Mouse (Mus musculus): Measurements from ENCODE around the gene Rnf212b. TPM values are rescaled to one million over a fixed set of nuclear protein-coding genes. Genes with fewer than 3 reads are reported as not detected.

Rnf212b gene
- total and polyA plus RNA-seq, 3 experiments = 0.27 TPM; not detected in 2

- Histone ChIP-seq H3K27me3 (ENCODE audit: insufficient read depth, low read length) (peaks cover 11% of the 10 kb centered on the region), H3K4me3 (ENCODE audit: low read depth, low read length) (no peak overlapping the region), H3K4me1 (ENCODE audit: insufficient read depth, low read depth, low read length) (peaks cover 14% of the 10 kb centered on the region), H3K36me3 (replicated peaks) (no peaks in the 10 kb centered on the region), H3K9me3 (replicated peaks) (no peaks in the 10 kb centered on the region)
- TF ChIP-seq POLR2AphosphoS5 (IDR thresholded peaks at IDR 0.05; ENCODE audit: insufficient replicate concordance, low read depth, low read length) (no peak), CTCF (IDR thresholded peaks at IDR 0.05; ENCODE audit: low read depth, low read length) (no peak), GATA1 (IDR thresholded peaks at IDR 0.05; ENCODE audit: borderline replicate concordance, low read length) (no peak), GATA2 (IDR thresholded peaks at IDR 0.05; ENCODE audit: borderline replicate concordance, low read depth, low read length) (no peak), TAL1 (conservative IDR thresholded peaks at IDR 0.05; ENCODE audit: low read depth, low read length) (no peak)
- ATAC-seq (ENCODE audit: extremely low read depth, insufficient number of reproducible peaks, low FRiP score, poor library complexity, severe bottlenecking) = no peak
- DNase-seq (ENCODE audit: low spot score) = no peak
Observed at GRCm38 (mm10) chr14:54822301-54822700, 8.4 kb downstream of the Rnf212b start.

GRCm38 (mm10) chr14:54823716-54824115 is 9.8 kb downstream of the Rnf212b start:
- peaks cover 8% of the 10 kb centered on the region for H3K4me1 ChIP-seq (ENCODE audit: insufficient read depth, low read depth, low read length)
- H3K36me3 ChIP-seq (replicated peaks) = no peaks in the 10 kb centered on the region
- DNase-seq (ENCODE audit: low spot score) = no peak
- no peak for TF ChIP-seq GATA2 (IDR thresholded peaks at IDR 0.05; ENCODE audit: borderline replicate concordance, low read depth, low read length)
- no peak for TF ChIP-seq GATA1 (IDR thresholded peaks at IDR 0.05; ENCODE audit: borderline replicate concordance, low read length)
- TF ChIP-seq TAL1 (conservative IDR thresholded peaks at IDR 0.05; ENCODE audit: low read depth, low read length) = no peak
- TF ChIP-seq POLR2AphosphoS5 (IDR thresholded peaks at IDR 0.05; ENCODE audit: insufficient replicate concordance, low read depth, low read length) = no peak
- no peak for TF ChIP-seq CTCF (IDR thresholded peaks at IDR 0.05; ENCODE audit: low read depth, low read length)
- H3K9me3 ChIP-seq (replicated peaks) = no peaks in the 10 kb centered on the region
- H3K27me3 ChIP-seq (ENCODE audit: insufficient read depth, low read length) = peaks cover 17% of the 10 kb centered on the region
- ATAC-seq (ENCODE audit: extremely low read depth, insufficient number of reproducible peaks, low FRiP score, poor library complexity, severe bottlenecking) = no peak
- H3K4me3 ChIP-seq (ENCODE audit: low read depth, low read length) = no peak overlapping the region

- peaks cover 2% of the 10 kb centered on the region; the same call in 1 of the 2 replicates for H3K4me1 ChIP-seq (ENCODE audit: insufficient read depth, low read depth, low read length)
- no peak overlapping the region for H3K4me3 ChIP-seq (ENCODE audit: low read depth, low read length)
- no peaks in the 10 kb centered on the region for H3K9me3 ChIP-seq (replicated peaks)
- no peaks in the 10 kb centered on the region for H3K36me3 ChIP-seq (replicated peaks)
- ATAC-seq (ENCODE audit: extremely low read depth, insufficient number of reproducible peaks, low FRiP score, poor library complexity, severe bottlenecking) = no peak
- TF ChIP-seq CTCF (IDR thresholded peaks at IDR 0.05; ENCODE audit: low read depth, low read length) = no peak
- TF ChIP-seq TAL1 (conservative IDR thresholded peaks at IDR 0.05; ENCODE audit: low read depth, low read length) = no peak
- no peak for TF ChIP-seq POLR2AphosphoS5 (IDR thresholded peaks at IDR 0.05; ENCODE audit: insufficient replicate concordance, low read depth, low read length)
- TF ChIP-seq GATA2 (IDR thresholded peaks at IDR 0.05; ENCODE audit: borderline replicate concordance, low read depth, low read length) = no peak
- no peak for TF ChIP-seq GATA1 (IDR thresholded peaks at IDR 0.05; ENCODE audit: borderline replicate concordance, low read length)
- peaks cover 13% of the 10 kb centered on the region for H3K27me3 ChIP-seq (ENCODE audit: insufficient read depth, low read length)
- no peak for DNase-seq (ENCODE audit: low spot score)
Observed at GRCm38 (mm10) chr14:54843461-54843860, 29.5 kb downstream of the Rnf212b start.

GRCm38 (mm10) chr14:54855726-54856125 is 41.8 kb downstream of the Rnf212b start:
- peaks cover 16% of the 10 kb centered on the region for H3K4me1 ChIP-seq (ENCODE audit: insufficient read depth, low read depth, low read length)
- TF ChIP-seq GATA2 (IDR thresholded peaks at IDR 0.05; ENCODE audit: borderline replicate concordance, low read depth, low read length) (no peak), CTCF (IDR thresholded peaks at IDR 0.05; ENCODE audit: low read depth, low read length) (no peak), POLR2AphosphoS5 (IDR thresholded peaks at IDR 0.05; ENCODE audit: insufficient replicate concordance, low read depth, low read length) (no peak), TAL1 (conservative IDR thresholded peaks at IDR 0.05; ENCODE audit: low read depth, low read length) (no peak), GATA1 (IDR thresholded peaks at IDR 0.05; ENCODE audit: borderline replicate concordance, low read length) (no peak)
- H3K4me3 ChIP-seq (ENCODE audit: low read depth, low read length) = no peak overlapping the region
- peaks cover 13% of the 10 kb centered on the region for H3K36me3 ChIP-seq (replicated peaks)
- no peaks in the 10 kb centered on the region for H3K9me3 ChIP-seq (replicated peaks)
- DNase-seq (ENCODE audit: low spot score) (no peak), ATAC-seq (ENCODE audit: extremely low read depth, insufficient number of reproducible peaks, low FRiP score, poor library complexity, severe bottlenecking) (no peak)
- no peaks in the 10 kb centered on the region for H3K27me3 ChIP-seq (ENCODE audit: insufficient read depth, low read length)

DNA sequence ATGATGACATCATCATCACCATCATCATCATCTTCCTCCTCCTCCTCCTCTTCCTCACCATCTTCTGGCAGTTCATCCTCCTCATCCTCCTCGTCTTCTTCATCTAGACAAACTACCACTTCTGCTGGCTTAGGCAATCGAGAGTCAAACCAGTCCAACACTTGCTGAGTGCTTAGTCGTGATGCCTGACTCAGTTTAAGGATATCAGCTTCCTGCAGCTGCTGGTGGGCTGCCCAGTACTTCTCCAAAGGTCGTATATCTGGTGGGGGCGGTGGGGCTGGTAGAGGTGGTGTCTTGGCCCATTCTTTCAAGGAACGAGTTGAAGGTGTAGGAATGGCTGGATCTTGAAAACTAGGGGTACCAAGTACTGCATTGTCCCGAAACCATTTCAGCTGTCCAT is 42.8 kb downstream of the Rnf212b start:
- H3K4me1 ChIP-seq (ENCODE audit: insufficient read depth, low read depth, low read length) = peaks cover 16% of the 10 kb centered on the region
- no peak for ATAC-seq (ENCODE audit: extremely low read depth, insufficient number of reproducible peaks, low FRiP score, poor library complexity, severe bottlenecking)
- no peak overlapping the region for H3K4me3 ChIP-seq (ENCODE audit: low read depth, low read length)
- no peaks in the 10 kb centered on the region for H3K27me3 ChIP-seq (ENCODE audit: insufficient read depth, low read length)
- H3K9me3 ChIP-seq (replicated peaks) = no peaks in the 10 kb centered on the region
- peaks cover 13% of the 10 kb centered on the region for H3K36me3 ChIP-seq (replicated peaks)
- DNase-seq (ENCODE audit: low spot score) = no peak
- TF ChIP-seq CTCF (IDR thresholded peaks at IDR 0.05; ENCODE audit: low read depth, low read length) (no peak), TAL1 (conservative IDR thresholded peaks at IDR 0.05; ENCODE audit: low read depth, low read length) (no peak), POLR2AphosphoS5 (IDR thresholded peaks at IDR 0.05; ENCODE audit: insufficient replicate concordance, low read depth, low read length) (no peak), GATA2 (IDR thresholded peaks at IDR 0.05; ENCODE audit: borderline replicate concordance, low read depth, low read length) (no peak), GATA1 (IDR thresholded peaks at IDR 0.05; ENCODE audit: borderline replicate concordance, low read length) (no peak)

- TF ChIP-seq GATA2 (IDR thresholded peaks at IDR 0.05; ENCODE audit: borderline replicate concordance, low read depth, low read length) (no peak), TAL1 (conservative IDR thresholded peaks at IDR 0.05; ENCODE audit: low read depth, low read length) (no peak), GATA1 (IDR thresholded peaks at IDR 0.05; ENCODE audit: borderline replicate concordance, low read length) (no peak), CTCF (IDR thresholded peaks at IDR 0.05; ENCODE audit: low read depth, low read length) (no peak), POLR2AphosphoS5 (IDR thresholded peaks at IDR 0.05; ENCODE audit: insufficient replicate concordance, low read depth, low read length) (no peak)
- ATAC-seq (ENCODE audit: extremely low read depth, insufficient number of reproducible peaks, low FRiP score, poor library complexity, severe bottlenecking) = no peak
- DNase-seq (ENCODE audit: low spot score) = no peak
Observed at GRCm38 (mm10) chr14:54857891-54858290, 44.0 kb downstream of the Rnf212b start.

More at GRCm38 (mm10) chr14:54857891-54858290, 44.0 kb downstream of the Rnf212b start:
- H3K36me3 ChIP-seq (replicated peaks) = peaks cover 13% of the 10 kb centered on the region
- H3K9me3 ChIP-seq (replicated peaks) = no peaks in the 10 kb centered on the region
- no peak overlapping the region for H3K4me3 ChIP-seq (ENCODE audit: low read depth, low read length)
- no peaks in the 10 kb centered on the region for H3K27me3 ChIP-seq (ENCODE audit: insufficient read depth, low read length)
- peaks cover 16% of the 10 kb centered on the region for H3K4me1 ChIP-seq (ENCODE audit: insufficient read depth, low read depth, low read length)
